Mouse (Mus musculus) testis, adult 2 months (tissue): ENCODE measurements around the gene Bpi.

Experiments
- CTCF ChIP-seq: fragments of 200-500 bp; IDR thresholded peaks from 2 replicates; pipeline ENCODE4 v1.5.1; 2012; ENCODE audit warnings: low read depth, mild to moderate bottlenecking, inconsistent platforms, low read length, moderate library complexity; ENCODE audit not compliant: control insufficient read depth, insufficient read depth, insufficient replicate concordance
- POLR2A ChIP-seq: fragments of 200-500 bp; IDR thresholded peaks from 2 replicates; pipeline ENCODE4 v1.6.1; 2012; ENCODE audit warnings: low read depth, mild to moderate bottlenecking, inconsistent platforms, low read length, moderate library complexity; ENCODE audit not compliant: control insufficient read depth

- no peak for TF ChIP-seq CTCF
- no peak for TF ChIP-seq POLR2A
Observed at GRCm38 (mm10) chr2:158273646-158274045, 15.8 kb downstream of the Bpi start.
